Mouse (Mus musculus) heart, embryonic 11.5 days (tissue): ENCODE measurements around the gene Eno3. TPM values are rescaled to one million over a fixed set of nuclear protein-coding genes. Genes with fewer than 3 reads are reported as not detected.
A peak's percentile ranks its signal among the peaks of the same experiment; 100 is the strongest.

Source experiments
- ATAC-seq: fragments of 200-750 bp; cut with Nextera tagmentation; replicated peaks from 2 replicates; pipeline ENCODE4 v1.8.0; 2017; ENCODE audit warnings: moderate library complexity; ENCODE audit not compliant: insufficient number of reproducible peaks, low FRiP score, low TSS enrichment
- H3K27ac ChIP-seq: fragments of 300-500 bp; sonication (generic); 2 replicates; pipeline ENCODE4 v1.5.1; 2014; ENCODE audit warnings: mild to moderate bottlenecking, low read depth, low read length
- H3K27me3 ChIP-seq: fragments of 300-500 bp; sonication (generic); 2 replicates; pipeline ENCODE4 v1.6.1; 2014; ENCODE audit warnings: mild to moderate bottlenecking, low read length, mixed read lengths; ENCODE audit not compliant: control insufficient read depth, insufficient read depth
- H3K36me3 ChIP-seq: fragments of 300-500 bp; sonication (generic); 2 replicates; pipeline ENCODE4 v1.6.1; 2014; ENCODE audit warnings: mild to moderate bottlenecking, low read length, moderate library complexity, mixed read lengths; ENCODE audit not compliant: control insufficient read depth, insufficient read depth
- H3K4me1 ChIP-seq: fragments of 300-500 bp; sonication (generic); 2 replicates; pipeline ENCODE4 v1.6.1; 2014; ENCODE audit warnings: low read length; ENCODE audit not compliant: control insufficient read depth, insufficient read depth
- H3K4me2 ChIP-seq: fragments of 300-500 bp; sonication (generic); 2 replicates; pipeline ENCODE4 v1.6.1; 2014; ENCODE audit warnings: mild to moderate bottlenecking, moderate library complexity
- H3K4me3 ChIP-seq: fragments of 300-500 bp; sonication (generic); 2 replicates; pipeline ENCODE4 v1.5.1; 2014; ENCODE audit warnings: low read depth, low read length
- H3K9ac ChIP-seq: fragments of 300-500 bp; sonication (generic); 2 replicates; pipeline ENCODE4 v1.6.1; 2014; ENCODE audit warnings: mild to moderate bottlenecking, low read depth, low read length, moderate library complexity
- H3K9me3 ChIP-seq: fragments of 300-500 bp; sonication (generic); replicated peaks from 2 replicates; pipeline ENCODE4 v1.6.1; 2016; ENCODE audit warnings: low read length; ENCODE audit not compliant: control insufficient read depth
- WGBS: fragments of 180-500 bp; shearing (Covaris S2); extraction: QIAGEN DNeasy Blood & Tissue Kit; methylation state at CpG from one replicate; pipeline ENCODE4 v1.1.7; 2014; ENCODE audit not compliant: insufficient replicate concordance; 5-methylcytosine and 5-hydroxymethylcytosine counted together
- polyA plus RNA-seq: library from polyadenylated mRNA; unstranded; fragments of >200 nt; fragmentation: Nextera tagmentation; extraction: Ambion mirVana; gene quantifications from 2 replicates; pipeline ENCODE4 v1.2.1, GENCODE M21; 2014

Gene Eno3
- polyA plus RNA-seq, 1 experiment from 2014 or later: 272 TPM

GRCm38 (mm10) chr11:70652029-70652883 is 4.7 kb upstream of the Eno3 start:
- H3K36me3 ChIP-seq: peaks cover 31% of the 10 kb centered on the region
- ATAC-seq: no peak
- H3K4me3 ChIP-seq: peak overlapping the region; percentile 100
- 0 out of 2 replicates have a peak overlapping the region, but pooled peaks have one; percentile 99 for H3K27ac ChIP-seq
- peak overlapping the region; percentile 100 for H3K9ac ChIP-seq
- peaks cover 43% of the 10 kb centered on the region for H3K4me1 ChIP-seq
- no peaks in the 10 kb centered on the region for H3K9me3 ChIP-seq
- 59% methylated on average over 12 of the region's 12 CpGs for WGBS
- no peaks in the 10 kb centered on the region for H3K27me3 ChIP-seq
- H3K4me2 ChIP-seq: peak overlapping the region; percentile 82

DNA sequence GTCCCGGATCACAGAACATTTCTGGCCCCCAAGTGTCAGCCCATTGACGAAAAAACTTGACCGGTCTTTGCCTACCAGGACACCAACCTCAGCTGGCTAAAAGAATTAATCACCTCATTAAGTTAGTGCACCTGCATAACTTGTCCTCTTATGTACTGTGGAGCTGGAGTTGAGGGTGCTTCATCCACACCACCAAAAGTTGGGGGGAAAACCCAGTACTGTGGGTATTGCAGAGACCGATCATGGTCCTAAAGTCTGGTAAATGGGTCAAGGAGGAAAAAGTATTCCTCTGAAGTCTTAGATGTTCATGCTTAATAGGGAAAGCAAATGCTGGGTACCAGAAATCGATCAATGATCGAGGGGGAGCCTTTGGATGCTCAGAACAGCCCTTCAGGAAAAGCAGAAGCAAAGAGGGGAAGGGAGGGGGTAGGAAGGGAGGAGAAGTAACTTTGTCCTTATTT is 4.1 kb upstream of the Eno3 start:
- Histone ChIP-seq H3K4me2 (peak overlapping the region; percentile 82), H3K27ac (peak overlapping the region; percentile 99), H3K36me3 (peaks cover 31% of the 10 kb centered on the region), H3K4me1 (peaks cover 50% of the 10 kb centered on the region), H3K9me3 (no peaks in the 10 kb centered on the region), H3K27me3 (no peaks in the 10 kb centered on the region), H3K4me3 (peak overlapping the region; percentile 100), H3K9ac (peak overlapping the region; percentile 100)
- ATAC-seq: no peak
- WGBS: 45% methylated on average over 6 of the region's 6 CpGs

GRCm38 (mm10) chr11:70653345-70654197 is 3.4 kb upstream of the Eno3 start:
- peak overlapping the region; percentile 99 for H3K27ac ChIP-seq
- WGBS: under 1% methylated on average over 58 of the region's 63 CpGs
- H3K9me3 ChIP-seq: no peaks in the 10 kb centered on the region
- H3K27me3 ChIP-seq: no peaks in the 10 kb centered on the region
- peak overlapping the region; percentile 100 for H3K4me3 ChIP-seq
- peak overlapping the region; percentile 82 for H3K4me2 ChIP-seq
- H3K36me3 ChIP-seq: peaks cover 31% of the 10 kb centered on the region
- 0 out of 2 replicates have a peak, but pooled peaks have one; percentile 37 for ATAC-seq
- peaks cover 52% of the 10 kb centered on the region for H3K4me1 ChIP-seq
- H3K9ac ChIP-seq: peak overlapping the region; percentile 100

- Histone ChIP-seq H3K9ac (peak within 1 kb of the TSS; percentile 100), H3K4me3 (peak within 1 kb of the TSS; percentile 100), H3K9me3 (no peaks in the 10 kb centered on the region), H3K4me1 (peaks cover 51% of the 10 kb centered on the region), H3K27me3 (no peaks in the 10 kb centered on the region), H3K4me2 (peak within 1 kb of the TSS; percentile 82), H3K27ac (peak within 1 kb of the TSS; percentile 99), H3K36me3 (peaks cover 26% of the 10 kb centered on the region)
- under 1% methylated on average over 52 of the region's 61 CpGs for WGBS
- peak; percentile 33; the same call in 1 of the 2 replicates for ATAC-seq
These were observed 2.6 kb upstream of the Eno3 start, which contains the start of gene Pfn1 for GRCm38 (mm10) chr11:70654198-70654922. Pfn1 (minus strand) TSS chr11:70654644.

DNA sequence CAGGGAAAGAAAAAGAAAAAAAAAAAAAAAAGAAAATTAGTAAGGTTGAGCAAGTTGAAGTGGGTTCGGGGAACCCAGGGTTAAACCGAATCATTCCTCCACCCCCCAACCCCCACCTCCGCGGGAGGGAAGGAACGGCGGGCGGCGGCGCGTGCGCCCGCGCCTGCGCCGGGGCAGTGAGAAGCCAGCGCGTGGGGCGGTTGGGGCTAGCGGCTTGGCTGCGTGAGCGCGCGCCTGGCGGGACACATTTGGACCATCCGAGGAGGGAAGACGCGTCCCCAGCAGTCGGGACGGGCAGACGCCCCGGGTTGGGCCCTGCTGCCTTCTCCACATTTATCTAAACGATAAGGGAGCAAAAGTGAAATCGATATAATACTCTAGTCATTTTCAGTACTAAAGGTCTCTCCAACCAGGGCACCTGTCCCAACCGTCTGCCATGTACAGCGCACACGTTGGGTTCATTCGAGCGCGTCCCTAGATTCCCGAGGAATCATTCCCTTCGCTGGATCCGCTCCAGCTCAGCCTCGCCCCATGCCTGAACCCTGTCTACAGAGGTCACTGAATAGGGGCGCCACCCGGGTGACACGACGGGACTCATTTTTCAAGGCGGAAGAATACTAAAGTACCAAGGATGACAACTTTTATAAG is 2.0 kb upstream of the Eno3 start:
- peak; percentile 45; the same call in 1 of the 2 replicates for ATAC-seq
- peaks cover 50% of the 10 kb centered on the region for H3K4me1 ChIP-seq

DNA sequence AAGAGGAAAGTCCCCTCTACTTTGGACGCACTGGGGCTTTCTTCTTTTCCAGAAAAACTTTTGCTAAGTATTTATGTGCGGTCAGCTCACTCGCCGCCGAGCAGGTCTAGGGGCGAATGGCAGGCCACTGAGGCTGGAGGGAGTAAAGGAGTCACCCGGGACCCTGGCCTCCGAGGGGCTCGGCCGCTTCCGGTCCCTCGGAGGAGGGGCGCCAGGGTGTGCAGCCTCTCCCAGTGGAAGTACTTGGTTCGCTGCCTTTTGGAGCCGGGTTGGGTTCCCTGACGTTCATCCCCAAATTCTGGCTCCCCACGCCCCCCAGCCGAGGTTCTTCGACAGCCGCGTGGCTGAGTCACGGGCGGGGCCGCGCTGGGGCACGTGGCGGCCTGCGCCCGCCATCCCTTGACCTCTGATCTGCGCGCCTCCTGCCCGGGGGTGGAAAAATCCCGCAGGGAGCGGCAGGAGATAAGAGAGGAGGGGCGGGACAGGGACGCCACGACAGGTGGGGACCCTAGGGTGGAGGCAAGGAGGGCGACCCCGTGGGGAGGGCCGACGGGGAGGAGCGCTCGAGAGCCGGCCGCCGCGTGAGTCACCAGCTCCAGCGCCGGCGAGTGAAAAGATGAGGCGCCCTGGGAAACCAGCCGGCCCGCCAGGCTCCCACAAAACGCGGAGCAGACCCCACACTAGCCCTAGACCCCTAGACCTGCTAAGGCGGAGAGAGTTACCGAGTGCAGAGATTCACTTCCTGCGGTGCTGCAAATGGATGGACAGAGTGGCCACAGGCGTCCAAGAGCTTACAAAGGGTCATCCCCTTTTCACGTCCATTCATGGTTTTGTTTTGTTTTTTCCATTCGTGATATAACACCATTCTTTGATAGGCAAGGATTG is 1.2 kb upstream of the Eno3 start:
- WGBS: under 1% methylated on average over 60 of the region's 61 CpGs
- ATAC-seq: peak; percentile 10; the same call in 1 of the 2 replicates

More for the DNA sequence above, 2.0 kb upstream of the Eno3 start:
- Histone ChIP-seq H3K27me3 (no peaks in the 10 kb centered on the region), H3K4me3 (peak overlapping the region; percentile 100), H3K27ac (peak overlapping the region; percentile 99), H3K9me3 (no peaks in the 10 kb centered on the region), H3K9ac (peak overlapping the region; percentile 100), H3K4me2 (peak overlapping the region; percentile 82), H3K36me3 (peaks cover 20% of the 10 kb centered on the region)
- WGBS: under 1% methylated on average over 43 of the region's 48 CpGs

GRCm38 (mm10) chr11:70656456-70656927 is 510 bp upstream of the Eno3 start:
- H3K4me1 ChIP-seq: peaks cover 39% of the 10 kb centered on the region
- H3K9ac ChIP-seq: peak overlapping the region; percentile 100
- H3K36me3 ChIP-seq: peaks cover 11% of the 10 kb centered on the region
- no peaks in the 10 kb centered on the region for H3K27me3 ChIP-seq
- ATAC-seq: no peak; the same call in 1 of the 2 replicates
- H3K4me2 ChIP-seq: peak overlapping the region; percentile 82
- H3K9me3 ChIP-seq: no peaks in the 10 kb centered on the region
- H3K27ac ChIP-seq: peak overlapping the region; percentile 99
- WGBS: 2% methylated on average over 16 of the region's 16 CpGs
- H3K4me3 ChIP-seq: peak overlapping the region; percentile 100

More for the DNA sequence above, 1.2 kb upstream of the Eno3 start:
- Histone ChIP-seq H3K9ac (peak overlapping the region; percentile 100), H3K4me2 (peak overlapping the region; percentile 82), H3K36me3 (peaks cover 16% of the 10 kb centered on the region), H3K27me3 (no peaks in the 10 kb centered on the region), H3K9me3 (no peaks in the 10 kb centered on the region), H3K4me3 (peak overlapping the region; percentile 100), H3K4me1 (peaks cover 45% of the 10 kb centered on the region), H3K27ac (peak overlapping the region; percentile 99)
